8 mouse cellular contexts compared by ENCODE assay signal in the genomic region with DNA sequence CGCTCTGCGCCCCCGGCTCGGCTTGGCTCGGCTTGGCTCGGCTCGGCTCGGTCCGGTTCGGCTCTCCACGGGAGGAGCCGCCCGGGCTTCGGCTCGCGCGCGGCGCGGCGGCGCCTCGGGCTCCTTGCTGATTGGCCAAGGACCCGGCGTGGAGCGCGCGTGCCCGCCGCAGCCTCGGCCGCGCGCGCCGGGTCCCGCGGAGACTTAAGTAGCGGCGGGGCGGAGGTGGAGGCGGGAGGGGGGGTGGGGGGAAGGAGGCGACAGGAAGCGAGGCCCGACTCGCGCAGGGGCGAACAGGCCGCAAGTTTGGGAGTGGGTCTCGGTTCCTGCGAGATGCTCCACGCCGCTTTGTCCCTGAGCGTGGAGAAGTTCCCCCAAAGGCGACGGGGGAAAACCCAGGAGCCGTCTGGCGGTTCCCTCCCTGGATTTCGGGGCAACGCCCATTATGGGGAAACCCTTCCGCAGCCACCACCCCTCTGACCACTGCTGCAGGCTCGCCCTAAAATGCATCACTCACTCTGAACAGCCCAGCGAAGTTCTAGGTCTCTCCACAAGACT. TPM values are rescaled to one million over a fixed set of nuclear protein-coding genes. Genes with fewer than 3 reads are reported as not detected.
DNase-seq lines count a peak whose midpoint lies in the region; ATAC-seq and TF ChIP-seq lines count a peak whose summit lies in the region.

Gene Camkk2 (minus strand): TSS at position 133 of the 558 bp plus-strand sequence.

- 0 out of 2 replicates have a peak, but pooled peaks cover 3% of the 10 kb centered on the region for H3K4me1 ChIP-seq in hindbrain, embryonic 11.5 days (replicated peaks; ENCODE audit: control insufficient read depth, insufficient read depth, low read length)

- peak; percentile 34 for DNase-seq in Patski (ENCODE audit: low read depth, low spot score)
- DNase-seq in cerebellum, postnatal 10 days = peak; percentile 87 to 90
- peak; percentile 75 to 82 for DNase-seq in frontal cortex, postnatal 10 days (ENCODE audit: low spot score in 2 of 2)
- peak; percentile 91 for DNase-seq in hindbrain, embryonic 11.5 days (ENCODE audit: low spot score)
- peak; percentile 70 to 74 for DNase-seq in layer of hippocampus, postnatal 25 days (ENCODE audit: extremely low spot score in 1 of 2, low spot score in 1 of 2)
- peak; percentile 81 for DNase-seq in lung, postnatal 25 days (ENCODE audit: low spot score)
- peak; percentile 79 for DNase-seq in retina, adult 2 months (ENCODE audit: low read depth, low spot score)
- peak; percentile 71 to 84 for DNase-seq in thymus, postnatal 36 days

- peak; percentile 71 for ATAC-seq in Patski
- peak; percentile 85 for ATAC-seq in hindbrain, embryonic 11.5 days (ENCODE audit: low FRiP score)

- CTCF ChIA-PET in Patski (lab: Charles Lee) = no interaction called here

- peak within 1 kb of the TSS; percentile 85 for H3K9ac ChIP-seq in hindbrain, embryonic 11.5 days (ENCODE audit: low read depth, low read length)

- no peak for TF ChIP-seq CTCF in Patski (IDR thresholded peaks at IDR 0.05)

- peak within 1 kb of the TSS; percentile 30; the same call in 1 of the 2 replicates for H3K27ac ChIP-seq in hindbrain, embryonic 11.5 days (ENCODE audit: low read depth, low read length)

- 0% methylated on average over 40 of the region's 63 CpGs for WGBS in hindbrain, embryonic 11.5 days

- peak within 1 kb of the TSS; percentile 93 for H3K4me3 ChIP-seq in hindbrain, embryonic 11.5 days (ENCODE audit: low read depth, low read length)

- no peaks in the 10 kb centered on the region for H3K9me3 ChIP-seq in hindbrain, embryonic 11.5 days (ENCODE audit: control insufficient read depth, low read length)

- POLR2A ChIA-PET in Patski (lab: Charles Lee) = interaction anchor here (1.2 to 1.5 kb wide), 2 partner anchors 10 to 32 kb away, joined by 3 to 4 read pairs; no protein-coding TSS in a partner anchor

- in situ Hi-C loops in Patski (cut with MboI; ENCODE audit: low pct_unique_long_range_greater_than_20kb) = no loop called here

- peak within 1 kb of the TSS; percentile 98 for H3K4me2 ChIP-seq in hindbrain, embryonic 11.5 days (replicated peaks; ENCODE audit: low read depth, low read length)

- no peaks in the 10 kb centered on the region for H3K27me3 ChIP-seq in Patski
- no peaks in the 10 kb centered on the region; the same call in 1 of the 2 replicates for H3K27me3 ChIP-seq in hindbrain, embryonic 11.5 days (ENCODE audit: control insufficient read depth, insufficient read depth, low read length)

- H3K36me3 ChIP-seq in hindbrain, embryonic 11.5 days (ENCODE audit: control insufficient read depth, insufficient read depth, low read length) = no peaks in the 10 kb centered on the region

RNA-seq across cellular contexts. Expression of gene Camkk2, which starts in this region (rescaled TPM):
- 42.8 TPM for polyA plus RNA-seq in Patski (2021)
- 22.2 and 28.8 TPM in 2 replicates for polyA plus RNA-seq in hindbrain, embryonic 11.5 days (2014; fragmentation: Nextera tagmentation; extraction: Ambion mirVana)
- total RNA-seq in layer of hippocampus, postnatal 25 days (2021) = 100 to 1,000 TPM; 110 to 127 TPM

Comparison
In these comparisons a context has a peak if more than half of its experiments do, and no peak if none do; other contexts are left out.
1. Peak in every context shown above with its lines: DNase-seq, ATAC-seq, H3K4me3 ChIP-seq and H3K27ac ChIP-seq.
2. DNase-seq: peak in every context shown above with its lines; median percentile 91 in hindbrain, embryonic 11.5 days; 88 in cerebellum, postnatal 10 days; 81 in lung, postnatal 25 days; 79 in retina, adult 2 months; 78 in frontal cortex, postnatal 10 days; 78 in thymus, postnatal 36 days; 72 in layer of hippocampus, postnatal 25 days; 34 in Patski.